Mouse (Mus musculus): Measurements from ENCODE around the gene Usp38. TPM values are rescaled to one million over a fixed set of nuclear protein-coding genes. Genes with fewer than 3 reads are reported as not detected.

Gene Usp38
- polyA plus RNA-seq, 1 experiment = not detected

- H3K4me1 ChIP-seq (ENCODE audit: control insufficient read depth, insufficient read depth, low read length) = no peaks in the 10 kb centered on the region
- WGBS = 50% methylated on average over 6 of the region's 6 CpGs
- TF ChIP-seq POLR2A (IDR thresholded peaks at IDR 0.05; ENCODE audit: insufficient read depth, low read depth, low read length) (no peak), CTCF (IDR thresholded peaks at IDR 0.05; ENCODE audit: insufficient read depth, low read depth, low read length) (no peak)
Observed at GRCm38 (mm10) chr8:80952235-80952915, 62.4 kb downstream of the Usp38 start.

GRCm38 (mm10) chr8:80948405-80949183 lies 66.1 kb downstream of the Usp38 start:
- no peak overlapping the region for H3K4me3 ChIP-seq (ENCODE audit: insufficient read depth, low read depth, low read length)
- H3K4me1 ChIP-seq (ENCODE audit: control insufficient read depth, insufficient read depth, low read length) = no peaks in the 10 kb centered on the region
- 87% methylated on average over 7 of the region's 7 CpGs for WGBS
- TF ChIP-seq CTCF (IDR thresholded peaks at IDR 0.05; ENCODE audit: insufficient read depth, low read depth, low read length) = no peak
- no peak overlapping the region for H3K27ac ChIP-seq (ENCODE audit: insufficient read depth, low read depth, low read length)

More at GRCm38 (mm10) chr8:80952235-80952915, 62.4 kb downstream of the Usp38 start:
- Histone ChIP-seq H3K4me3 (ENCODE audit: insufficient read depth, low read depth, low read length) (no peak overlapping the region), H3K27ac (ENCODE audit: insufficient read depth, low read depth, low read length) (no peak overlapping the region)

- H3K4me1 ChIP-seq (ENCODE audit: control insufficient read depth, insufficient read depth, low read length) = no peaks in the 10 kb centered on the region
Observed at GRCm38 (mm10) chr8:80943742-80944141, 71.0 kb downstream of the Usp38 start.

GRCm38 (mm10) chr8:80941621-80942020 lies 73.1 kb downstream of the Usp38 start:
- 88% methylated on average over 3 of the region's 3 CpGs for WGBS
- no peaks in the 10 kb centered on the region for H3K4me1 ChIP-seq (ENCODE audit: control insufficient read depth, insufficient read depth, low read length)
- H3K27ac ChIP-seq (ENCODE audit: insufficient read depth, low read depth, low read length) = no peak overlapping the region
- no peak overlapping the region for H3K4me3 ChIP-seq (ENCODE audit: insufficient read depth, low read depth, low read length)
- TF ChIP-seq POLR2A (IDR thresholded peaks at IDR 0.05; ENCODE audit: insufficient read depth, low read depth, low read length) (no peak), CTCF (IDR thresholded peaks at IDR 0.05; ENCODE audit: insufficient read depth, low read depth, low read length) (no peak)

More at GRCm38 (mm10) chr8:80943742-80944141, 71.0 kb downstream of the Usp38 start:
- TF ChIP-seq POLR2A (IDR thresholded peaks at IDR 0.05; ENCODE audit: insufficient read depth, low read depth, low read length) (no peak), CTCF (IDR thresholded peaks at IDR 0.05; ENCODE audit: insufficient read depth, low read depth, low read length) (no peak)
- Histone ChIP-seq H3K4me3 (ENCODE audit: insufficient read depth, low read depth, low read length) (no peak overlapping the region), H3K27ac (ENCODE audit: insufficient read depth, low read depth, low read length) (no peak overlapping the region)
- 89% methylated on average over 3 of the region's 3 CpGs for WGBS

GRCm38 (mm10) chr8:80937814-80938650 lies 76.7 kb downstream of the Usp38 start:
- H3K4me1 ChIP-seq (ENCODE audit: control insufficient read depth, insufficient read depth, low read length) = no peaks in the 10 kb centered on the region
- H3K27ac ChIP-seq (ENCODE audit: insufficient read depth, low read depth, low read length) = no peak overlapping the region
- TF ChIP-seq POLR2A (IDR thresholded peaks at IDR 0.05; ENCODE audit: insufficient read depth, low read depth, low read length) (no peak), CTCF (IDR thresholded peaks at IDR 0.05; ENCODE audit: insufficient read depth, low read depth, low read length) (no peak)
- WGBS = 68% methylated on average over 15 of the region's 15 CpGs
- H3K4me3 ChIP-seq (ENCODE audit: insufficient read depth, low read depth, low read length) = no peak overlapping the region

Other genes starting within 250 kb of the Usp38 start
- gene Gab1, start 134.4 kb downstream of the Usp38 start, polyA plus RNA-seq (2012; ENCODE audit: insufficient read depth, insufficient read length, low replicate concordance, missing spikeins) = not detected in 2 replicates